Mouse (Mus musculus) kidney, adult 2 months (tissue): ENCODE measurements around the gene Nupr1l.

Experiments used
- CTCF ChIP-seq: fragments of 200-500 bp; conservative IDR thresholded peaks from 2 replicates; pipeline ENCODE4 v1.5.1; 2011; ENCODE audit warnings: low read depth, mild to moderate bottlenecking, control low read depth, low read length, moderate library complexity, mixed read lengths; ENCODE audit not compliant: insufficient read depth, insufficient read length
- POLR2A ChIP-seq: fragments of 200-500 bp; IDR thresholded peaks from one replicate; pipeline ENCODE4 v1.6.1; 2011; ENCODE audit warnings: low read depth, low read length, control low read depth

DNA sequence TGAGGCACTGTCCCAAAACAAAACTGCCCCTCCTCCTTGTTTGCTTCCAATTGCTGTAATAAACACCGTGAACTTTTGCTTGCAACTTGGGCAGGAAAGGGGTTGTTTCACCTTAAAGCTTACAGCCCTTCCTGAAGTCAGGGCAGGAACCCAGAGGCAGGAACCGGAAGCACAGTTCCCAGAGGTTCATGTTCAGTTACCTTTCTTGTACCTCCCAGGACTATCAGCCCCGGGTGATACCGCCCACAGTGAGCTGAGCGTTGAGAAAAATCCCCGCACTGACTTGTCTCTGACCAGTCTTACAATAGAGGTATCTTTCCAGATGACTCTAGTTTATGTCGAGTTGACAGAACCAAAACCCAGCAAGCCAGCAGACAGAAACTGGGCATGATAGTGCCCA is 1.3 kb downstream of the Nupr1l start:
- TF ChIP-seq CTCF (no peak), POLR2A (no peak)
